Mouse (Mus musculus) MEL (cell line): ENCODE measurements at regions not wholly inside any gene's neighbourhood (a gene's known extent, or its start where the extent isn't known, plus 50 kb on each side); places are given as distances from the start of the nearest gene placed in this dataset.

Experiments used
- CTCF ChIP-seq, 3 experiments: IDR thresholded peaks in 2 of 3; conservative IDR thresholded peaks in 1 of 3; 2 replicates each; pipeline ENCODE4 v1.5.1; 2011 to 2012; ENCODE audit warnings: low read length in 3 of 3, low read depth in 2 of 3, mild to moderate bottlenecking in 2 of 3, improper control_type of control experiment in 1 of 3, inconsistent platforms in 1 of 3, mixed read lengths in 1 of 3, moderate library complexity in 1 of 3; ENCODE audit not compliant: control insufficient read depth in 1 of 3, insufficient read depth in 1 of 3, poor library complexity in 1 of 3, severe bottlenecking in 1 of 3
- EP300 ChIP-seq, 2 experiments: IDR thresholded peaks; 2 replicates each; pipeline ENCODE4 v1.6.1; 2011; ENCODE audit warnings: improper control_type of control experiment in 2 of 2, low read length in 2 of 2, low read depth in 1 of 2, mild to moderate bottlenecking in 1 of 2
- ETS1 ChIP-seq: IDR thresholded peaks from 2 replicates; pipeline ENCODE4 v1.6.1; 2012; ENCODE audit warnings: low read depth, mild to moderate bottlenecking, inconsistent platforms, low read length, improper control_type of control experiment, moderate library complexity
- MAZ ChIP-seq: IDR thresholded peaks from 2 replicates; pipeline ENCODE4 v1.6.1; 2012; ENCODE audit warnings: low read depth, mild to moderate bottlenecking, inconsistent platforms, low read length, improper control_type of control experiment
- MYB ChIP-seq: IDR thresholded peaks from 2 replicates; pipeline ENCODE4 v1.6.1; 2011; ENCODE audit warnings: mild to moderate bottlenecking, low read depth, low read length, improper control_type of control experiment
- POLR2A ChIP-seq, 2 experiments: IDR thresholded peaks; 2 replicates each; pipeline ENCODE4 v1.6.1; 2011 to 2012; ENCODE audit warnings: low read length in 2 of 2, mild to moderate bottlenecking in 2 of 2, control low read depth in 1 of 2, improper control_type of control experiment in 1 of 2, low read depth in 1 of 2, moderate library complexity in 1 of 2; ENCODE audit not compliant: control insufficient read depth in 1 of 2, insufficient read depth in 1 of 2, poor library complexity in 1 of 2
- POLR2AphosphoS5 ChIP-seq: IDR thresholded peaks from 2 replicates; pipeline ENCODE4 v1.6.1; 2012; ENCODE audit warnings: low read depth, borderline replicate concordance, mild to moderate bottlenecking, inconsistent platforms, low read length, moderate library complexity, mixed read lengths
- SIN3A ChIP-seq: IDR thresholded peaks from 2 replicates; pipeline ENCODE4 v1.6.1; 2012; ENCODE audit warnings: low read length, improper control_type of control experiment, inconsistent platforms
- SMC3 ChIP-seq: IDR thresholded peaks from 2 replicates; pipeline ENCODE4 v1.6.1; 2011; ENCODE audit warnings: low read depth, low read length, improper control_type of control experiment
- TCF12 ChIP-seq: IDR thresholded peaks from 2 replicates; pipeline ENCODE4 v1.6.1; 2014; ENCODE audit warnings: low read depth, mild to moderate bottlenecking, inconsistent platforms, low read length, improper control_type of control experiment, moderate library complexity

DNA sequence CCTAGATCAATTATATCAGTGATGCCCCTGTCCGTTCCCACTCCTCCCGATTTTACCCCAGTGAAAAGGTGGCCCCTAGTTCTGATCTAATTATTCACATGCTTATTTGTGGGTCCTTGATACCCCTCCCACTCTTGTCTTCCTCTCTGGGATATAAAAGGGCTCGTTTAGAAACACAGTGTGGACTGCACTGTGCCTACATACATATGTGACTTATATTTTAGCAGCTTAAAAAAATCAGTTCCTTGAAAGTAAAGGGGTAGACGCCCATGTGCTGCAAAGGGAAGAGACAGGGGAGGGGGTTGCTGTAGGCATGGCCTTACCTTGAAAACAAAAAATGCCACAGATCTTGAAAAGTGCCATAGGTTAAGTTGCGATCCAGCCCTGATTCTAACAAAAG is 176.1 kb downstream of the Tshz3 start:
- no peak for TF ChIP-seq POLR2A (IDR thresholded peaks at IDR 0.05; ENCODE audit: control insufficient read depth in 1 of 2, insufficient read depth in 1 of 2, low read depth in 1 of 2, low read length in 2 of 2, poor library complexity in 1 of 2)
- no peak for TF ChIP-seq EP300 (IDR thresholded peaks at IDR 0.05; ENCODE audit: low read depth in 1 of 2, low read length in 2 of 2)
- no peak for TF ChIP-seq CTCF (IDR thresholded peaks at IDR 0.05 in 2 of 3, conservative IDR thresholded peaks at IDR 0.05 in 1 of 3; ENCODE audit: control insufficient read depth in 1 of 3, insufficient read depth in 1 of 3, low read depth in 2 of 3, low read length in 3 of 3, poor library complexity in 1 of 3, severe bottlenecking in 1 of 3)
- no peak for TF ChIP-seq SIN3A
- TF ChIP-seq MAZ: no peak
- no peak for TF ChIP-seq MYB
- TF ChIP-seq TCF12: no peak
- TF ChIP-seq ETS1: no peak
- TF ChIP-seq SMC3: no peak
- no peak for TF ChIP-seq POLR2AphosphoS5
